Mouse (Mus musculus): ENCODE measurements at regions not wholly inside any gene's neighbourhood (a gene's known extent, or its start where the extent isn't known, plus 50 kb on each side); places are given as distances from the start of the nearest gene placed in this dataset.

GRCm38 (mm10) chr12:106855520-106855919 is 632.9 kb upstream of the 3110018I06Rik start:
- Histone ChIP-seq H3K9me3 (ENCODE audit: low read length) (no peaks in the 10 kb centered on the region), H3K4me2 (ENCODE audit: low read depth, low read length) (no peak overlapping the region), H3K9ac (replicated peaks; ENCODE audit: low read length) (no peak overlapping the region), H3K36me3 (ENCODE audit: insufficient read depth, low read length) (no peaks in the 10 kb centered on the region), H3K27ac (no peak overlapping the region), H3K4me3 (ENCODE audit: low read length) (no peak overlapping the region), H3K4me1 (ENCODE audit: insufficient read depth, low read length) (no peaks in the 10 kb centered on the region), H3K27me3 (ENCODE audit: insufficient read depth, low read length) (no peaks in the 10 kb centered on the region)
- no peak for TF ChIP-seq CTCF (IDR thresholded peaks at IDR 0.05; ENCODE audit: low read depth)
- ATAC-seq (0 out of 2 replicates have a peak, but pooled peaks have one; percentile 32), DNase-seq (ENCODE audit: low spot score) (no peak)
- 43% methylated on average over 2 of the region's 2 CpGs for WGBS

- DNase-seq (ENCODE audit: low spot score) (no peak), ATAC-seq (no peak)
Measured at GRCm38 (mm10) chr12:106861638-106862037, 626.8 kb upstream of the 3110018I06Rik start.

DNA sequence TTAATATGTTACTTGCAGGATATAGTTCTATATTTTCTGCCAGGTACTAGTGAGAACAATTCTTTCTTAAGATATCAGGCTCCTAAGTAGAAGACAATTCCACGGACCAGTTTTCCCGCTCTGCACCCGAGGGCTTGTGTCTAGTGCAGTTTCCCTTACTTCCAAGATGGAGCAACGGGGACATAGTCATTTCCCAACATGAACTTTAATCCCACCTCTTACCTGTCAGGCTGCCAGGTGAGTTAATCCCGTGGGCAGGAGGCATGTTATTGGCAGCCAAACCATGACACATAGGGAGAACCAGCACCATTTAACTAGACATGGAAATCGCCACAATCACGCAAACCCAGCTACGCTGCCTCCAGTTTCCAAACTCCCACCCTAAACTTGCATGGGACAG is 624.4 kb upstream of the 3110018I06Rik start:
- no peak overlapping the region for H3K4me3 ChIP-seq (ENCODE audit: low read length)
- ATAC-seq (no peak), DNase-seq (ENCODE audit: low spot score) (no peak)
- no peak for TF ChIP-seq CTCF (IDR thresholded peaks at IDR 0.05; ENCODE audit: low read depth)
- no peaks in the 10 kb centered on the region for H3K4me1 ChIP-seq (ENCODE audit: insufficient read depth, low read length)
- no peak overlapping the region for H3K27ac ChIP-seq
- no peak overlapping the region for H3K9ac ChIP-seq (replicated peaks; ENCODE audit: low read length)
- H3K36me3 ChIP-seq (ENCODE audit: insufficient read depth, low read length) = no peaks in the 10 kb centered on the region
- no peaks in the 10 kb centered on the region for H3K27me3 ChIP-seq (ENCODE audit: insufficient read depth, low read length)
- H3K9me3 ChIP-seq (ENCODE audit: low read length) = no peaks in the 10 kb centered on the region
- 94% methylated on average over 8 of the region's 8 CpGs for WGBS
- H3K4me2 ChIP-seq (ENCODE audit: low read depth, low read length) = no peak overlapping the region

More at GRCm38 (mm10) chr12:106861638-106862037, 626.8 kb upstream of the 3110018I06Rik start:
- H3K36me3 ChIP-seq (ENCODE audit: insufficient read depth, low read length) = no peaks in the 10 kb centered on the region
- no peaks in the 10 kb centered on the region for H3K27me3 ChIP-seq (ENCODE audit: insufficient read depth, low read length)
- H3K9ac ChIP-seq (replicated peaks; ENCODE audit: low read length) = no peak overlapping the region
- WGBS = 93% methylated on average over 5 of the region's 5 CpGs
- no peak overlapping the region for H3K27ac ChIP-seq
- H3K9me3 ChIP-seq (ENCODE audit: low read length) = no peaks in the 10 kb centered on the region
- no peak for TF ChIP-seq CTCF (IDR thresholded peaks at IDR 0.05; ENCODE audit: low read depth)
- H3K4me3 ChIP-seq (ENCODE audit: low read length) = no peak overlapping the region
- H3K4me1 ChIP-seq (ENCODE audit: insufficient read depth, low read length) = no peaks in the 10 kb centered on the region
- no peak overlapping the region for H3K4me2 ChIP-seq (ENCODE audit: low read depth, low read length)

GRCm38 (mm10) chr12:106868036-106868435 is 620.4 kb upstream of the 3110018I06Rik start:
- H3K9ac ChIP-seq (replicated peaks; ENCODE audit: low read length) = no peak overlapping the region
- no peak overlapping the region for H3K27ac ChIP-seq
- DNase-seq (ENCODE audit: low spot score) (no peak), ATAC-seq (no peak)
- H3K4me3 ChIP-seq (ENCODE audit: low read length) = no peak overlapping the region
- no peaks in the 10 kb centered on the region for H3K36me3 ChIP-seq (ENCODE audit: insufficient read depth, low read length)
- no peaks in the 10 kb centered on the region for H3K4me1 ChIP-seq (ENCODE audit: insufficient read depth, low read length)
- no peak overlapping the region for H3K4me2 ChIP-seq (ENCODE audit: low read depth, low read length)
- H3K27me3 ChIP-seq (ENCODE audit: insufficient read depth, low read length) = no peaks in the 10 kb centered on the region
- no peak for TF ChIP-seq CTCF (IDR thresholded peaks at IDR 0.05; ENCODE audit: low read depth)
- H3K9me3 ChIP-seq (ENCODE audit: low read length) = no peaks in the 10 kb centered on the region
- 42% methylated on average over 6 of the region's 6 CpGs for WGBS

- no peak for DNase-seq (ENCODE audit: low spot score)
- H3K9ac ChIP-seq (replicated peaks; ENCODE audit: low read length) = no peak overlapping the region
- WGBS = 47% methylated on average over 11 of the region's 11 CpGs
Measured at GRCm38 (mm10) chr12:106871481-106871880, 617.0 kb upstream of the 3110018I06Rik start.

GRCm38 (mm10) chr12:106872966-106873730 is 615.3 kb upstream of the 3110018I06Rik start:
- WGBS = 88% methylated on average over 11 of the region's 11 CpGs
- H3K4me2 ChIP-seq (ENCODE audit: low read depth, low read length) = no peak overlapping the region
- no peaks in the 10 kb centered on the region for H3K36me3 ChIP-seq (ENCODE audit: insufficient read depth, low read length)
- no peaks in the 10 kb centered on the region for H3K27me3 ChIP-seq (ENCODE audit: insufficient read depth, low read length)
- TF ChIP-seq CTCF (IDR thresholded peaks at IDR 0.05; ENCODE audit: low read depth) = no peak
- no peak overlapping the region for H3K4me3 ChIP-seq (ENCODE audit: low read length)
- no peaks in the 10 kb centered on the region for H3K9me3 ChIP-seq (ENCODE audit: low read length)
- no peaks in the 10 kb centered on the region for H3K4me1 ChIP-seq (ENCODE audit: insufficient read depth, low read length)
- ATAC-seq (no peak), DNase-seq (ENCODE audit: low spot score) (no peak)
- H3K9ac ChIP-seq (replicated peaks; ENCODE audit: low read length) = no peak overlapping the region
- no peak overlapping the region for H3K27ac ChIP-seq

More at GRCm38 (mm10) chr12:106871481-106871880, 617.0 kb upstream of the 3110018I06Rik start:
- no peaks in the 10 kb centered on the region for H3K9me3 ChIP-seq (ENCODE audit: low read length)
- no peak overlapping the region for H3K4me3 ChIP-seq (ENCODE audit: low read length)
- TF ChIP-seq CTCF (IDR thresholded peaks at IDR 0.05; ENCODE audit: low read depth) = no peak
- no peaks in the 10 kb centered on the region for H3K36me3 ChIP-seq (ENCODE audit: insufficient read depth, low read length)
- no peak overlapping the region for H3K27ac ChIP-seq
- no peak overlapping the region for H3K4me2 ChIP-seq (ENCODE audit: low read depth, low read length)
- no peak for ATAC-seq
- no peaks in the 10 kb centered on the region for H3K4me1 ChIP-seq (ENCODE audit: insufficient read depth, low read length)
- no peaks in the 10 kb centered on the region for H3K27me3 ChIP-seq (ENCODE audit: insufficient read depth, low read length)

GRCm38 (mm10) chr12:106890319-106890718 is 598.1 kb upstream of the 3110018I06Rik start:
- Histone ChIP-seq H3K36me3 (ENCODE audit: insufficient read depth, low read length) (no peaks in the 10 kb centered on the region), H3K9ac (replicated peaks; ENCODE audit: low read length) (no peak overlapping the region), H3K4me3 (ENCODE audit: low read length) (no peak overlapping the region), H3K4me2 (ENCODE audit: low read depth, low read length) (no peak overlapping the region), H3K27me3 (ENCODE audit: insufficient read depth, low read length) (no peaks in the 10 kb centered on the region), H3K9me3 (ENCODE audit: low read length) (no peaks in the 10 kb centered on the region), H3K4me1 (ENCODE audit: insufficient read depth, low read length) (no peaks in the 10 kb centered on the region), H3K27ac (no peak overlapping the region)
- WGBS = 79% methylated on average over 6 of the region's 6 CpGs
- ATAC-seq (no peak), DNase-seq (ENCODE audit: low spot score) (no peak)
- TF ChIP-seq CTCF (IDR thresholded peaks at IDR 0.05; ENCODE audit: low read depth) = no peak

Data from hindbrain, postnatal 0 days (tissue).